25 mouse cellular contexts compared by ENCODE assay signal in genomic region chr12:84396947-84397679, GRCm38 (mm10). TPM values are rescaled to one million over a fixed set of nuclear protein-coding genes. Genes with fewer than 3 reads are reported as not detected.
A peak's percentile ranks its signal among the peaks of the same experiment; 100 is the strongest.
DNase-seq lines count a peak whose midpoint lies in the region; ATAC-seq and TF ChIP-seq lines count a peak whose summit lies in the region.
"Had no signal": no experiment of that assay in that cellular context is flagged by ENCODE, and none has a peak within 500 bp of the region (broad histone marks: within the 10 kb centered on the region; RNA-seq: fewer than 3 reads in every experiment).

No protein-coding gene starts in this region.

- DNase-seq in heart, adult 11 months, result peak; percentile 55
- DNase-seq in heart, adult 8-10 months (ENCODE audit: low spot score), result no peak
- DNase-seq in CH12.LX (ENCODE audit: extremely low read depth), result peak; percentile 12
- no peak for DNase-seq in liver, embryonic 13.5 days
- no peak for DNase-seq in left cerebral cortex, postnatal 25 days (ENCODE audit: low spot score in 2 of 2)
- DNase-seq: adrenal gland, postnatal 25 days; cerebellum, adult 11-12 months; cerebellum, postnatal 14 days; gastrocnemius, postnatal 10 days; kidney, adult 2 months; lung, adult 18-20 months; lung, postnatal 4 days; thymus, adult 18-20 months; thymus, postnatal 36 days had no signal

- TF ChIP-seq POLR2A in CH12.LX (IDR thresholded peaks at IDR 0.05; ENCODE audit: low read depth, low read length), result no peak

- H3K4me2 ChIP-seq in CH12.LX (ENCODE audit: insufficient read depth, low read depth, poor library complexity, severe bottlenecking), result no peak overlapping the region
- no peak overlapping the region for H3K4me2 ChIP-seq in liver, embryonic 13.5 days
- no peak overlapping the region for H3K4me2 ChIP-seq in stomach, embryonic 15.5 days
- H3K4me2 ChIP-seq in hindbrain, embryonic 13.5 days, result no peak overlapping the region
- H3K4me2 ChIP-seq: forebrain, embryonic 13.5 days; heart, embryonic 15.5 days; intestine, embryonic 15.5 days; midbrain, embryonic 12.5 days; neural tube, embryonic 13.5 days had no signal

- intact Hi-C loops in left cerebral cortex, postnatal 25 days (cut with DNase I), result no loop called here

- 74% methylated on average over 14 of the region's 14 CpGs for WGBS in liver, embryonic 13.5 days (ENCODE audit: insufficient replicate concordance)
- WGBS in stomach, embryonic 15.5 days, result 81% methylated on average over 14 of the region's 14 CpGs
- WGBS in hindbrain, embryonic 13.5 days, result 91% methylated on average over 14 of the region's 14 CpGs

- no peaks in the 10 kb centered on the region for H3K36me3 ChIP-seq in CH12.LX (replicated peaks in 1 of 2; ENCODE audit: control insufficient read depth in 1 of 2, insufficient read depth in 1 of 2, low read length in 1 of 2)
- H3K36me3 ChIP-seq in liver, embryonic 13.5 days, result no peaks in the 10 kb centered on the region
- H3K36me3 ChIP-seq in stomach, embryonic 15.5 days, result no peaks in the 10 kb centered on the region
- H3K36me3 ChIP-seq in hindbrain, embryonic 13.5 days, result peaks cover 2% of the 10 kb centered on the region; the same call in 1 of the 2 replicates
- H3K36me3 ChIP-seq: intestine, embryonic 15.5 days; midbrain, embryonic 12.5 days; neural tube, embryonic 13.5 days had no signal

- no peak for TF ChIP-seq EP300 in CH12.LX (IDR thresholded peaks at IDR 0.05; ENCODE audit: low read length)

- H3K27ac ChIP-seq in CH12.LX (ENCODE audit: insufficient read depth, low read depth), result no peak overlapping the region
- peak overlapping the region; percentile 29; the same call in 1 of the 2 replicates for H3K27ac ChIP-seq in liver, embryonic 13.5 days
- 0 out of 2 replicates have a peak overlapping the region, but pooled peaks have one; percentile 17 for H3K27ac ChIP-seq in stomach, embryonic 15.5 days
- H3K27ac ChIP-seq in hindbrain, embryonic 13.5 days, result no peak overlapping the region
- H3K27ac ChIP-seq: forebrain, embryonic 13.5 days; heart, embryonic 10.5 days; heart, embryonic 15.5 days; hindbrain, postnatal 0 days; intestine, embryonic 15.5 days; midbrain, embryonic 12.5 days; neural tube, embryonic 13.5 days had no signal

- in situ Hi-C loops in CH12.LX (cut with MboI; ENCODE audit: low pct_ligation_motif_present, low pct_unique_long_range_greater_than_20kb, low sequenced_read_pairs), result no loop called here

- no peak for TF ChIP-seq RAD21 in CH12.LX (IDR thresholded peaks at IDR 0.05; ENCODE audit: low read depth, low read length)

- dilution Hi-C loops in CH12.LX (cut with MboI; ENCODE audit: extremely low pct_ligation_motif_present, extremely low pct_unique_long_range_greater_than_20kb, low sequenced_read_pairs), result no loop called here

- no peak for TF ChIP-seq CTCF in CH12.LX (conservative IDR thresholded peaks at IDR 0.05 in 1 of 2, IDR thresholded peaks at IDR 0.05 in 1 of 2; ENCODE audit: low read depth in 2 of 2, low read length in 2 of 2)

- H3K27me3 ChIP-seq in CH12.LX (replicated peaks), result no peaks in the 10 kb centered on the region
- H3K27me3 ChIP-seq in liver, embryonic 13.5 days, result no peaks in the 10 kb centered on the region
- H3K27me3 ChIP-seq in stomach, embryonic 15.5 days (replicated peaks), result no peaks in the 10 kb centered on the region
- H3K27me3 ChIP-seq in hindbrain, embryonic 13.5 days, result no peaks in the 10 kb centered on the region
- H3K27me3 ChIP-seq: forebrain, embryonic 13.5 days; heart, embryonic 15.5 days; intestine, embryonic 15.5 days; megakaryocyte, embryonic 14.5 days; midbrain, embryonic 12.5 days; neural tube, embryonic 13.5 days had no signal

- H3K9me3 ChIP-seq in CH12.LX (replicated peaks; ENCODE audit: low read length), result no peaks in the 10 kb centered on the region
- H3K9me3 ChIP-seq in liver, embryonic 13.5 days (replicated peaks), result no peaks in the 10 kb centered on the region
- H3K9me3 ChIP-seq in stomach, embryonic 15.5 days, result no peaks in the 10 kb centered on the region
- H3K9me3 ChIP-seq in hindbrain, embryonic 13.5 days, result no peaks in the 10 kb centered on the region
- H3K9me3 ChIP-seq: forebrain, embryonic 13.5 days; heart, embryonic 10.5 days; heart, embryonic 15.5 days; intestine, embryonic 15.5 days; megakaryocyte, embryonic 14.5 days; midbrain, embryonic 12.5 days; neural tube, embryonic 13.5 days had no signal

- ATAC-seq in liver, embryonic 13.5 days (ENCODE audit: low read depth), result peak; percentile 58
- no peak for ATAC-seq in stomach, embryonic 15.5 days (ENCODE audit: insufficient read depth, low FRiP score, low read depth)
- no peak for ATAC-seq in hindbrain, embryonic 13.5 days (ENCODE audit: low FRiP score)
- ATAC-seq: forebrain, embryonic 13.5 days; hindbrain, postnatal 0 days; intestine, embryonic 15.5 days; lung, postnatal 0 days had no signal

- H3K4me3 ChIP-seq in CH12.LX (replicated peaks in 1 of 3; ENCODE audit: low read depth in 2 of 3, low read length in 2 of 3, poor library complexity in 1 of 3), result no peak overlapping the region
- H3K4me3 ChIP-seq in liver, embryonic 13.5 days (replicated peaks), result no peak overlapping the region
- H3K4me3 ChIP-seq in stomach, embryonic 15.5 days (replicated peaks), result no peak overlapping the region
- no peak overlapping the region for H3K4me3 ChIP-seq in hindbrain, embryonic 13.5 days
- H3K4me3 ChIP-seq: forebrain, embryonic 13.5 days; heart, embryonic 10.5 days; heart, embryonic 15.5 days; intestine, embryonic 15.5 days; megakaryocyte, embryonic 14.5 days; midbrain, embryonic 12.5 days; neural tube, embryonic 13.5 days had no signal

- no peaks in the 10 kb centered on the region for H3K79me2 ChIP-seq in CH12.LX (replicated peaks; ENCODE audit: control insufficient read depth, extremely low read depth, insufficient read depth, poor library complexity, severe bottlenecking)

- no peak overlapping the region for H3K9ac ChIP-seq in CH12.LX (ENCODE audit: insufficient read depth, low read depth)
- no peak overlapping the region for H3K9ac ChIP-seq in liver, embryonic 13.5 days
- H3K9ac ChIP-seq in stomach, embryonic 15.5 days, result no peak overlapping the region
- no peak overlapping the region for H3K9ac ChIP-seq in hindbrain, embryonic 13.5 days
- H3K9ac ChIP-seq: forebrain, embryonic 13.5 days; heart, embryonic 15.5 days; intestine, embryonic 15.5 days; midbrain, embryonic 12.5 days; neural tube, embryonic 13.5 days had no signal

- peaks cover 0 to 7% of the 10 kb centered on the region in 2 experiments; a peak in 2 of 4 replicates for H3K4me1 ChIP-seq in CH12.LX (ENCODE audit: control insufficient read depth in 1 of 2, insufficient read depth in 2 of 2)
- peaks cover 23% of the 10 kb centered on the region for H3K4me1 ChIP-seq in liver, embryonic 13.5 days (replicated peaks)
- 0 out of 2 replicates have a peak, but pooled peaks cover 4% of the 10 kb centered on the region for H3K4me1 ChIP-seq in stomach, embryonic 15.5 days
- H3K4me1 ChIP-seq in hindbrain, embryonic 13.5 days (replicated peaks), result no peaks in the 10 kb centered on the region
- H3K4me1 ChIP-seq: forebrain, embryonic 13.5 days; midbrain, embryonic 12.5 days; neural tube, embryonic 13.5 days had no signal

RNA-seq across cellular contexts. Expression of gene Entpd5, which starts 11.7 kb away (rescaled TPM):
- total RNA-seq in heart, adult 8-10 months (2022), result 100 to 1,000 TPM in 1 of 4 experiments, 10 to 100 TPM in 3; 69.5 to 108 (median 85.9) TPM
- total RNA-seq in CH12.LX (2012; rRNA removed), result 5.2 and 5.7 TPM in 2 replicates
- 5.3 and 5.8 TPM in 2 replicates for total RNA-seq in CH12.LX (2014; rRNA removed)
- polyA plus RNA-seq in CH12.LX (2012; ENCODE audit: insufficient read length, low read depth), result 4.2 and 6.0 TPM in 2 replicates
- 11.5 and 14.1 TPM in 2 replicates for polyA plus RNA-seq in liver, embryonic 13.5 days (2015; fragmentation: Nextera tagmentation; extraction: Ambion mirVana)
- 19.2 and 22.2 TPM in 2 replicates for polyA plus RNA-seq in stomach, embryonic 15.5 days (2015; fragmentation: Nextera tagmentation; extraction: Ambion mirVana)
- 10 to 100 TPM; 23.6 to 24.1 TPM for total RNA-seq in left cerebral cortex, postnatal 25 days (2021)
- polyA plus RNA-seq in hindbrain, embryonic 13.5 days (2015; fragmentation: Nextera tagmentation; extraction: Ambion mirVana), result 11.4 and 13.0 TPM in 2 replicates

RNA-seq across cellular contexts. Expression of gene Bbof1, which starts 11.8 kb away (rescaled TPM):
- total RNA-seq in heart, adult 8-10 months (2022), result 1 to 10 TPM in 3 of 4 experiments, under 1 TPM in 1; 0.92 to 2.3 (median 1.4) TPM
- total RNA-seq in CH12.LX (2012; rRNA removed) (0.29 and 0.34 TPM in 2 replicates), CH12.LX (2014; rRNA removed) (0.24 and 0.46 TPM in 2 replicates)
- 0.20 and 0.41 TPM in 2 replicates for polyA plus RNA-seq in CH12.LX (2012; ENCODE audit: insufficient read length, low read depth)
- polyA plus RNA-seq in liver, embryonic 13.5 days (2015; fragmentation: Nextera tagmentation; extraction: Ambion mirVana), result 0.24 and 0.75 TPM in 2 replicates
- polyA plus RNA-seq in stomach, embryonic 15.5 days (2015; fragmentation: Nextera tagmentation; extraction: Ambion mirVana), result 1.4 and 1.5 TPM in 2 replicates
- 10 to 100 TPM in 1 of 2 experiments, 1 to 10 TPM in 1; 7.4 to 11.9 TPM for total RNA-seq in left cerebral cortex, postnatal 25 days (2021)
- polyA plus RNA-seq in hindbrain, embryonic 13.5 days (2015; fragmentation: Nextera tagmentation; extraction: Ambion mirVana), result 4.0 TPM in 2 replicates

RNA-seq across cellular contexts. Expression of gene Rnf113a2, which starts 19.9 kb away (rescaled TPM):
- total RNA-seq in heart, adult 8-10 months (2022), result 10 to 100 TPM in 2 of 4 experiments, 1 to 10 TPM in 2; 9.4 to 12.7 (median 11.1) TPM
- total RNA-seq in CH12.LX (2012; rRNA removed) (14.6 and 17.9 TPM in 2 replicates), CH12.LX (2014; rRNA removed) (16.3 and 19.7 TPM in 2 replicates)
- 13.6 and 19.5 TPM in 2 replicates for polyA plus RNA-seq in CH12.LX (2012; ENCODE audit: insufficient read length, low read depth)
- polyA plus RNA-seq in liver, embryonic 13.5 days (2015; fragmentation: Nextera tagmentation; extraction: Ambion mirVana), result 15.8 and 20.2 TPM in 2 replicates
- 26.2 and 26.7 TPM in 2 replicates for polyA plus RNA-seq in stomach, embryonic 15.5 days (2015; fragmentation: Nextera tagmentation; extraction: Ambion mirVana)
- 10 to 100 TPM; 12.8 to 14.7 TPM for total RNA-seq in left cerebral cortex, postnatal 25 days (2021)
- polyA plus RNA-seq in hindbrain, embryonic 13.5 days (2015; fragmentation: Nextera tagmentation; extraction: Ambion mirVana), result 25.7 and 28.5 TPM in 2 replicates

RNA-seq across cellular contexts. Expression of gene Fam161b, which starts 35.5 kb away (rescaled TPM):
- total RNA-seq in heart, adult 8-10 months (2022), result 10 to 100 TPM in 3 of 4 experiments, 1 to 10 TPM in 1; 9.8 to 13.2 (median 11.0) TPM
- total RNA-seq in CH12.LX (2012; rRNA removed) (0.98 and 1.0 TPM in 2 replicates), CH12.LX (2014; rRNA removed) (0.38 and 0.87 TPM in 2 replicates)
- 0.80 and 1.00 TPM in 2 replicates for polyA plus RNA-seq in CH12.LX (2012; ENCODE audit: insufficient read length, low read depth)
- polyA plus RNA-seq in liver, embryonic 13.5 days (2015; fragmentation: Nextera tagmentation; extraction: Ambion mirVana), result 1.4 and 1.5 TPM in 2 replicates
- 2.6 and 3.0 TPM in 2 replicates for polyA plus RNA-seq in stomach, embryonic 15.5 days (2015; fragmentation: Nextera tagmentation; extraction: Ambion mirVana)
- total RNA-seq in left cerebral cortex, postnatal 25 days (2021), result 10 to 100 TPM; 11.3 to 11.6 TPM
- 17.9 and 19.1 TPM in 2 replicates for polyA plus RNA-seq in hindbrain, embryonic 13.5 days (2015; fragmentation: Nextera tagmentation; extraction: Ambion mirVana)

RNA-seq across cellular contexts. Expression of gene Coq6, which starts 35.7 kb away (rescaled TPM):
- 100 to 1,000 TPM in 2 of 4 experiments, 10 to 100 TPM in 2; 99.6 to 103 (median 101) TPM for total RNA-seq in heart, adult 8-10 months (2022)
- total RNA-seq in CH12.LX (2012; rRNA removed), result 35.0 and 37.8 TPM in 2 replicates
- 31.9 and 37.9 TPM in 2 replicates for total RNA-seq in CH12.LX (2014; rRNA removed)
- polyA plus RNA-seq in CH12.LX (2012; ENCODE audit: insufficient read length, low read depth), result 23.6 and 35.5 TPM in 2 replicates
- polyA plus RNA-seq in liver, embryonic 13.5 days (2015; fragmentation: Nextera tagmentation; extraction: Ambion mirVana), result 29.4 and 29.6 TPM in 2 replicates
- 42.0 and 42.8 TPM in 2 replicates for polyA plus RNA-seq in stomach, embryonic 15.5 days (2015; fragmentation: Nextera tagmentation; extraction: Ambion mirVana)
- 10 to 100 TPM; 22.2 to 23.1 TPM for total RNA-seq in left cerebral cortex, postnatal 25 days (2021)
- 41.0 and 42.3 TPM in 2 replicates for polyA plus RNA-seq in hindbrain, embryonic 13.5 days (2015; fragmentation: Nextera tagmentation; extraction: Ambion mirVana)

Comparison
In these comparisons a context has a peak if more than half of its experiments do, and no peak if none do; other contexts are left out.
1. DNase-seq: peak in heart, adult 11 months (single experiment) and CH12.LX (single experiment); none in heart, adult 8-10 months (single experiment), liver, embryonic 13.5 days (single experiment) and left cerebral cortex, postnatal 25 days (0 of 2).
2. H3K27ac ChIP-seq: peak in liver, embryonic 13.5 days (single experiment) and stomach, embryonic 15.5 days (single experiment); none in CH12.LX (single experiment) and hindbrain, embryonic 13.5 days (single experiment).